Mouse (Mus musculus): Measurements from ENCODE around the gene Olfr1232. TPM values are rescaled to one million over a fixed set of nuclear protein-coding genes. Genes with fewer than 3 reads are reported as not detected.

The Olfr1232 gene
- polyA plus RNA-seq (2012): not detected in 2 replicates

- no peak for TF ChIP-seq GATA1 (IDR thresholded peaks at IDR 0.05; ENCODE audit: low read length)
Observed at GRCm38 (mm10) chr2:89329575-89329974, at the start of gene Olfr1232. Gene Olfr1232 (minus strand): TSS chr2:89329675.

GRCm38 (mm10) chr2:89364765-89365164 lies 35.3 kb upstream of the Olfr1232 start, which contains the start of gene Olfr1234:
Gene Olfr1234 (minus strand): TSS chr2:89364865.
- no peak for TF ChIP-seq GATA1 (IDR thresholded peaks at IDR 0.05; ENCODE audit: low read length)

GRCm38 (mm10) chr2:89342298-89342697 lies 12.8 kb upstream of the Olfr1232 start, which contains the start of gene Olfr1233:
Gene Olfr1233 (minus strand): TSS chr2:89342398.
- TF ChIP-seq GATA1 (IDR thresholded peaks at IDR 0.05; ENCODE audit: low read length): no peak

DNA sequence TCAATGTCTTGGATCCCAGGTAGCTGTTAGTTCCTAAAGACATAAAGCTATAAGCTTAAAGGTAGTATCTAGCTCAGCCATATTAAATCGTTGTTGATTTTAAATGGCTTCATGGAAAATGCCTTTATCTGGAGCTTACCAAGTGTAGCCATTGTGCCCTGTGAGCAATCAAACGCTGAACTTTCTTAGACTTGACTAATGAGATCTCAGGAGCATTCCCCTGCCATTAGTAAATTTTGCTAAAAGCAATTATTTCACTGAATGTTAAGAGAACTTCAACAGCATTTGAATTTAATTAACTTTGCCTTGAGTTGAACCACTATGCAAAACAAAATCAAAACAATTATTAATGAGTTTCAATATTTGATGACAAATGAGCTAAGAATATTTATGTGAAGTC lies 22.5 kb downstream of the Olfr1232 start, which contains the start of gene Olfr1231:
Gene Olfr1231 (minus strand): TSS at position 101 of the 400 bp plus-strand sequence.
- no peak for TF ChIP-seq GATA1 (IDR thresholded peaks at IDR 0.05; ENCODE audit: low read length)

DNA sequence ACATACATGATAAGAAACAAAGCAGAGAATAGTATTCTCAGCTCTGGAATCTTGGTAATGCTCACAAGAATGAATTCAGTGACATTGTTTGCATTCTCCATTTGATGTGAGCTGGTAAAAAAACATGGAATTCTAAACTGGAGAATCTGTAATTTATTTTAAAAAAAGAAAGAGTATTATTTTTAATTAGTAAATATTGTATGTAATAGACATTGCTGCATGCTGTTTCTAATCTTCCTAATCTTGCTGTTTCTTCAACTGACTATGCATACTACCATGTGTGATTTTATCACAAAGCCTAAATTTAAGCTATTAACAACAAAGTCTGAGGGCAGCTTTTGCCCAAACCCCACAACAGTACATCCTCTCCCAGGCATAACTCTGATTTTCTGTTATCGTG lies 32.3 kb downstream of the Olfr1232 start, which contains the start of gene Olfr1230:
Gene Olfr1230 (minus strand): TSS at position 101 of the 400 bp plus-strand sequence.
- TF ChIP-seq GATA1 (IDR thresholded peaks at IDR 0.05; ENCODE audit: low read length): no peak

- no peak for TF ChIP-seq GATA1 (IDR thresholded peaks at IDR 0.05; ENCODE audit: low read length)
Observed at GRCm38 (mm10) chr2:89287914-89288313, 41.6 kb downstream of the Olfr1232 start, which contains the start of gene Olfr1229. Gene Olfr1229 (minus strand): TSS chr2:89288014.

Other genes starting within 250 kb of the Olfr1232 start
- gene Olfr1219, start 246.2 kb downstream of the Olfr1232 start, polyA plus RNA-seq (2012): not detected in 2 replicates
- not detected in 2 replicates for gene Olfr1220, start 222.8 kb downstream of the Olfr1232 start, polyA plus RNA-seq (2012)
- gene Olfr1221, start 212.4 kb downstream of the Olfr1232 start, polyA plus RNA-seq (2012): not detected in 2 replicates
- gene Olfr1222, start 196.6 kb downstream of the Olfr1232 start, polyA plus RNA-seq (2012): not detected in 2 replicates
- not detected in 2 replicates for gene Olfr1223, start 178.1 kb downstream of the Olfr1232 start, polyA plus RNA-seq (2012)
- not detected in 2 replicates for gene Olfr1224-ps1, start 165.6 kb downstream of the Olfr1232 start, polyA plus RNA-seq (2012)
- gene Olfr1225, start 155.0 kb downstream of the Olfr1232 start, polyA plus RNA-seq (2012): not detected in 2 replicates
- gene Olfr1226, start 129.6 kb downstream of the Olfr1232 start, polyA plus RNA-seq (2012): not detected in 2 replicates
- gene Olfr1228, start 75.6 kb downstream of the Olfr1232 start, polyA plus RNA-seq (2012): not detected in 2 replicates
- gene Olfr1229, start 41.7 kb downstream of the Olfr1232 start, polyA plus RNA-seq (2012): not detected in 2 replicates
- gene Olfr1230, start 32.4 kb downstream of the Olfr1232 start, polyA plus RNA-seq (2012): not detected in 2 replicates
- gene Olfr1231, start 22.6 kb downstream of the Olfr1232 start, polyA plus RNA-seq (2012): not detected in 2 replicates
- gene Olfr1233, start 12.7 kb upstream of the Olfr1232 start, polyA plus RNA-seq (2012): not detected in 2 replicates
- gene Olfr1234, start 35.2 kb upstream of the Olfr1232 start, polyA plus RNA-seq (2012): not detected in 2 replicates
- not detected in 2 replicates for gene Olfr1238, start 80.0 kb upstream of the Olfr1232 start, polyA plus RNA-seq (2012)
- gene Olfr1239, start 90.7 kb upstream of the Olfr1232 start, polyA plus RNA-seq (2012): not detected in 2 replicates
- gene Olfr1240, start 113.3 kb upstream of the Olfr1232 start, polyA plus RNA-seq (2012): not detected in 2 replicates
- not detected in 2 replicates for gene Olfr1241, start 157.5 kb upstream of the Olfr1232 start, polyA plus RNA-seq (2012)
- gene Olfr1242, start 168.7 kb upstream of the Olfr1232 start, polyA plus RNA-seq (2012): not detected in 2 replicates
- gene Olfr1243, start 201.8 kb upstream of the Olfr1232 start, polyA plus RNA-seq (2012): not detected in 2 replicates
- not detected in 2 replicates for gene Olfr1245, start 248.8 kb upstream of the Olfr1232 start, polyA plus RNA-seq (2012)